Mouse (Mus musculus): ENCODE measurements around the gene Cabp2.

DNA sequence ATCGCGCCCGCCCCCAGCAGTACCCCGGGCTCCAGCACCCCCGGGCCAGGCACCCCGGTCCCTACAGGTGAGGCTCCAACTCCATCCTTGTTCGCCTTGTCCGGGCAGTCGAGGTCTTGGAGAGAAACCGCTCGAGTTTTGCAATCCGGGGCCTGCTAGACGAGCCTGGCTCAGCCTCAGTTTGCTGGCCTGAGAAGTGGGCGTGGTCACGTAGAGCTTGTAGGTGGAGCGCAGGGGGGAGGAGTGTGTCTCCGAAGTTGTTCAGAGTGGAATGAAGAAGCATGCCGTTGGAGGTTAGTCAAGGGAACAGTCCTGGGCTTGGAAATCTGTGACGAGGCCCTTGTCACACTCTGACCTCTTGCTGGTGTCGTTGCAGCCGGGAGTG, 16.1 kb downstream of the Cabp2 start:
- TF ChIP-seq CTCF (IDR thresholded peaks at IDR 0.05) (no peak), POLR2A (IDR thresholded peaks at IDR 0.05; ENCODE audit: insufficient read depth, low read depth, low read length) (no peak)
